Mouse (Mus musculus): ENCODE measurements around the gene Gm3453.
"Not testable (repeated sequence)": the region's sequence is repeated elsewhere in the genome, so short reads cannot be mapped to it uniquely, and the experiment has no call there.

Gene Gm3453

GRCm38 (mm10) chr14:5979037-5979436 is at the start of gene Gm3453:
Gene Gm3453 (minus strand): TSS chr14:5979137.
- DNase-seq (ENCODE audit: low read depth in 2 of 2, low spot score in 2 of 2): not testable (repeated sequence)

- DNase-seq (ENCODE audit: low read depth in 2 of 2, low spot score in 2 of 2): not testable (repeated sequence)
Observed at GRCm38 (mm10) chr14:5987136-5987535, 8.2 kb upstream of the Gm3453 start.

GRCm38 (mm10) chr14:5962441-5962840 is 16.5 kb downstream of the Gm3453 start:
- not testable (repeated sequence) for DNase-seq (ENCODE audit: low read depth in 2 of 2, low spot score in 2 of 2)

GRCm38 (mm10) chr14:5961635-5962034 is 17.3 kb downstream of the Gm3453 start, which contains the start of gene Gm3248:
Gene Gm3248 (minus strand): TSS chr14:5961745.
- not testable (repeated sequence) for DNase-seq (ENCODE audit: low read depth in 2 of 2, low spot score in 2 of 2)

- not testable (repeated sequence) for DNase-seq (ENCODE audit: low read depth in 2 of 2, low spot score in 2 of 2)
Observed at GRCm38 (mm10) chr14:5961102-5961501, 17.8 kb downstream of the Gm3453 start.

- not testable (repeated sequence) for DNase-seq (ENCODE audit: low read depth in 2 of 2, low spot score in 2 of 2)
Observed at GRCm38 (mm10) chr14:5960479-5960878, 18.5 kb downstream of the Gm3453 start.

- DNase-seq (ENCODE audit: low read depth in 2 of 2, low spot score in 2 of 2): not testable (repeated sequence)
Observed at GRCm38 (mm10) chr14:5923276-5923675, 55.7 kb downstream of the Gm3453 start.
